Mouse (Mus musculus) right cerebral cortex, adult 18-20 months (tissue): ENCODE results near the gene 4921504E06Rik.

Experiments used
- DNase-seq: peaks from one replicate; pipeline ENCODE4 v3.0.0; 2022; ENCODE audit warnings: mixed read lengths

4921504E06Rik gene

DNA sequence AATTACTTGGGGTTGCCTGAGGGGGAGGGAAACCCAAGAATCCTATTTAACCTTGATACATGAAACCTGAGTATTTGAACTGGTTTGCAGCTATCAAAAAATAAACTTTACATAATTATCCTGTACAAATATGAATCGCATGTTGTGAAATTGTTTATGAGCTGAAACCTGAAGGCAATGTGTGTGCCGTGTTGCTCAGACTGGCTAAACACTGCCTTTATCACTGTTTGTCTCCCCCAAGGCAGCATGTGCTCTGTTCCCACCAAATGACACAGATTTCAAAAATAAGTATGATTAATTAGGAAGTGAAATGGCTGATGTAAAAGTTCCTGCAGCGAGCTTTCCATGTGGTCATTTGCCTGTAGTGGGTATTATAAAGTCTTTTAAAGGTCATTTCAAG is 63.5 kb downstream of the 4921504E06Rik start:
- no peak for DNase-seq

DNA sequence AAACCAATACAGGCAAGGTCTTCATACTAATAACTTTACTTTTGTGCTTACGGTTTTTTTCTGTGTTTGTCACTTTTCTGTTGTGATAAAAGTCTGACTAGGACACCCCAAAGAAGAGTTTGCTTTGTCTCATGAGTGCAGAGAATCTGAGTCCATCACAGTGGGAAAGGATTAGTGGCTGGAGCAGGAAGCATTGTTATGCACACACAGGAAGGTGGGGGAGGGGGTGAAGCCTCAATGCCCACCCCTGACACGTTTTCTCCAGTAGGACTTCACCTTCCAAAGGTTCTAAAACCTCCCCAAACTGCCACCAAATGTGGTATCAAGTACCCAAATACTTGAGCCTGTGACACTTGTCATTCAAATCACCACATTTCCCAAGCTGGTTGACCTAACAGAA is 91.8 kb downstream of the 4921504E06Rik start:
- DNase-seq: no peak

DNA sequence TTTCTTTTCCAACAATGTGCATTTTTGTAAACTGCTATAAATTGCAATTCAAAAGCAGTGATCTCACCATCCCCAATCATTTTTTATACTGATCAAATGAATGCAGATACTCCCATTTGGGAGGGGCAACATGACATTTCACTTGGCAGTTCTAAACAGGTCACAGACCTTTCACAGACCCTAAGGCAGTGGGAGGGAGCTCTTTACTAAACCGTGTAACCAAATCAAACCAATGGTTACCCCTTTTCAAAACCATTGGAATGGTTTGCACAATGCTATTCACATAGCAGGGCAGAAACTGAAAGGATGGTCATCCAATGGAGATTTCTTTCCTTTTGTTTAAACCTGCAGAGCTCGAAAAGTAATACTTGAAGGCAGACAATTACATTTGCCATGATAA is 94.9 kb downstream of the 4921504E06Rik start:
- no peak for DNase-seq

DNA sequence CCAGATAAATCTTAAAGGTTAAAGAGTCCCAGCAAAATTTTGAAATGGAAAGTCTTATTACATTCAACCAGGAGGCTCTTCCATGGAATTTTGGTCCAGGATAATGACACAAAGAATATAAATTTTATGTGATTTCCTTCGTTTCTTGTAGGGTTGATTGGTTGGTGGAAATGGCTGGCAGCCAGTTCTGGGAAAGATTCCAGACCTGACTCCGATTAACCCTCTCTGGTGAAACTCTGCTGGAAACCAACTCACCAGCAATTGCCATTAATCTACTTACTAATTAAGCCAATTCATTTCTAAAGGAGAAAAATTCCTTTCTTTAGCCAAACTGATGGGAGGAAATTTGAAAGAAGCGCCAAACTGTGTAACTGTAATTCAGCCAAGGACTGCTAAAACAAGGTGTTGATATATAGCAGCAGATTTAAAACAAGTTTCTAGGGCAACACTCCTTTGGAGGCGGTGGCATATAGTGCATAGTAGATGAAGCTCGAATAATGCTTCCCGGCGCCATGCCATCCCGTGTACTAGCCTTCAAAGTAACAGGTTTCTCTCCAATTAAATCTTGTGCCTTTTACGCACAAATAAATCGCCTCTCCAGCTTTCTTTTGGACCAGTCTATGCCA is 97.7 kb downstream of the 4921504E06Rik start:
- no peak for DNase-seq

- DNase-seq: no peak
Observed at GRCm38 (mm10) chr2:19455228-19455627, 98.5 kb downstream of the 4921504E06Rik start.

- DNase-seq: no peak
Observed at GRCm38 (mm10) chr2:19452531-19453055, 101.1 kb downstream of the 4921504E06Rik start.

DNA sequence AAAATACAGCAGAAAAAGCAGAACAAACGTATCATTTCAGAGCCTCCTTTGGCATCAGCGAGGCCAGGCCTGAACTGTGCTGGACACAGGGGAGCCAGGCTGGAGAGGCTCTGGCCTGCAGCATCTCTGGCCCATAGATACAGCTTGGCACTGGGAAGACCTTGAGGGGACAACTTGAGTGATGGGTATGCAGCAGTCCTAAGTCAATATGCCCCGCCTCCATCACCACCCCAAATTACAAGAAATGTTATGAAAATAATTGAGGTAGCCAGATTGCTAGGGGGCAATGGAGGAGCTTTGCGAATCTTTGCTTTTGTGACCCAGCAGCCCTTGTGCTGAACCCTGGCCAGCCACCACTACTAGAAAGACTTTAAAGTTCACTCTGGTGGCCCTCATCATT is 104.4 kb downstream of the 4921504E06Rik start:
- no peak for DNase-seq

- DNase-seq: no peak
Observed at GRCm38 (mm10) chr2:19448042-19448700, 105.5 kb downstream of the 4921504E06Rik start.

DNA sequence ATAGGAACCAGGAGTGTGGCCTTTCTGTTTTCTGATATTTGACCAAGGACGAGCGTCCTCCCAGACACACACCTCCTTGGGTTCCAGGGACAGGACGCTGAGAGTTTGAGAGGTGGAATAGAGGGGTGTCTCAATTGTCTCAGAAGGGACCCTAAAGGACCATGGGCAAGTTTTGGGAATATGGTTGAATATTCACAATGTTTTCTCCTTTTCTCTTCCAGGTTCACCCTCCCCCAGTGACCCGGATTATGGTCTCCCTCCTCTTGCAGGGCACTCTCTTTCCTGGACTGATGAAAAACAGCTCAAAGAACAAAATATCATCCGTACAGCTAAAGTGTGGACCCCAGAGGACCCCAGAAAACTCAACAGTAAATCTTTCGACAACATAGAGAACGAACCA is 107.0 kb downstream of the 4921504E06Rik start:
- DNase-seq: no peak

- DNase-seq: no peak
Observed at GRCm38 (mm10) chr2:19445871-19446501, 107.7 kb downstream of the 4921504E06Rik start.

- no peak for DNase-seq
Observed at GRCm38 (mm10) chr2:19444931-19445831, 108.5 kb downstream of the 4921504E06Rik start, which contains the start of gene Ptf1a. Gene Ptf1a (plus strand): TSS chr2:19445663.

DNA sequence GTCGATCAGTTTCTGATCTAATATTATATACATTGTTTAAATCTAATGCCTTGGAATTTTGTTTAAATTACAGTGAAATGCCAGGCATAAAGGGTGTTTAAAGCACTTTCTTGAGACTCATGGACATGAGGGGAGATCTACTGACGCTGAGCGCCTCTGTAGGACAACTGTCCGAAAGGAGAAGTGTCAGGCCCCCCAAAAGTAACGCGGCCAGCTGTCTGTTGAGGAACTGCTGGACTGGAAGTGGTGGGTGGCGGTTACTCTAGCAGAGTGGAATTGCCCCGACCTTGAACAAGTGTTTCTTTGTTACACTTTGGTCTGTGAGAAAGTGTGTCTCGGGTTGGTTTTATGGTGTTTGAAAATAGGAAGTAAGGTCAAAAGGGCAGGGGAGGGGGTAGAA is 109.4 kb downstream of the 4921504E06Rik start:
- no peak for DNase-seq

DNA sequence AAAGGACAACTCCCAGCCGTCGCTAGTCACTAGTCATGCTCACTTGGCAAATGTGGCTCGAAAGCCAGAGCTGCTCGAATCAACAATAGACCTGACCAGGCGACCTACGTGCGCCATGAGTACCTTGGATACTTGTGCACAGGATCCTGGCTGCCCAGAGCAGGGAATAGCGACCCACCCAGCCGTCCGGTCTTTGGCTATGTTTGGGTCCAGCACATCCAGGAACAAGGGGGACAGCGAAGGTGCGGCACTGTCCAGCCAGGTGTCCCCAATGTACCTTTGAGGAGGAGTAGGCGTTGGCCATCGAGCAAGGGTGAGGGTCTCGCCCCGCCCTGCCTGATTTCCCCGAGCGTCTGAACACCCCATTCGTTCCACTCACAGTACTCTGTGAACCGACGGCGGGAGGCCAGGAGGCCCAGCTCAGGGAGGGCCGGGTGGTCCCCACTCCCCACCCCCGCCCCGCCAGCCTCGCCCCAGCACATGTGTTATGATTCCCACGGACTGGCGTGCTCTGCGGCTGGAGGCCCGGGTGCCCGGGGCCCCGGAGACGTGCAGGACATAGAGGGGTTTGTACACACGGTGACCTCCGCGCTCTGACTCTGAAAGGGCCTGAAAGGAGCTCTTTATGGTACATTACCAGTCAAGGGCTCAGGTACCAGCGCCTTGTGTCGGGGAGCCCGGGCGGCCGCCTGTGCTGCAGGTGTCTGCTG is 121.9 kb downstream of the 4921504E06Rik start:
- no peak for DNase-seq

DNA sequence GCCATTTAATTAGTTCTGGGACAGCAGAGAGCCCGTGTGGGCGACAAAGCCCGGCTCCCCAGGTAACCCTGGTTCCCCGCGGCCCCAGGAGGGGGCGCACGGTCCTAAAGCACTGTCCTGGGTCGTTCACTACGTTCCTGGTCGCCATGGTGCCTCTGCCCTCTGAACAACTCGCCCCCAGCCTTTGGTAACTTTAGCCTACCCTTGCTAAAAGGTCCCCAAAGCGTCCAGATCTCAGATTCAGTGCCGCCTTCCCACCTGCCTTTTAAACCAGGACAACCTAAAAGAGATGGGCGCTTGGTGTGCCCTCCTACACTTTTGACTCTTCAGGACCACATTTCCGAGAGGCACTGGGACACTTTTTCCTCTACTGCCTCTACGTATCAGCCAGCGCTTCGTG is 122.5 kb downstream of the 4921504E06Rik start:
- DNase-seq: no peak

- DNase-seq: no peak
Observed at GRCm38 (mm10) chr2:19430746-19431145, 123.0 kb downstream of the 4921504E06Rik start.

DNA sequence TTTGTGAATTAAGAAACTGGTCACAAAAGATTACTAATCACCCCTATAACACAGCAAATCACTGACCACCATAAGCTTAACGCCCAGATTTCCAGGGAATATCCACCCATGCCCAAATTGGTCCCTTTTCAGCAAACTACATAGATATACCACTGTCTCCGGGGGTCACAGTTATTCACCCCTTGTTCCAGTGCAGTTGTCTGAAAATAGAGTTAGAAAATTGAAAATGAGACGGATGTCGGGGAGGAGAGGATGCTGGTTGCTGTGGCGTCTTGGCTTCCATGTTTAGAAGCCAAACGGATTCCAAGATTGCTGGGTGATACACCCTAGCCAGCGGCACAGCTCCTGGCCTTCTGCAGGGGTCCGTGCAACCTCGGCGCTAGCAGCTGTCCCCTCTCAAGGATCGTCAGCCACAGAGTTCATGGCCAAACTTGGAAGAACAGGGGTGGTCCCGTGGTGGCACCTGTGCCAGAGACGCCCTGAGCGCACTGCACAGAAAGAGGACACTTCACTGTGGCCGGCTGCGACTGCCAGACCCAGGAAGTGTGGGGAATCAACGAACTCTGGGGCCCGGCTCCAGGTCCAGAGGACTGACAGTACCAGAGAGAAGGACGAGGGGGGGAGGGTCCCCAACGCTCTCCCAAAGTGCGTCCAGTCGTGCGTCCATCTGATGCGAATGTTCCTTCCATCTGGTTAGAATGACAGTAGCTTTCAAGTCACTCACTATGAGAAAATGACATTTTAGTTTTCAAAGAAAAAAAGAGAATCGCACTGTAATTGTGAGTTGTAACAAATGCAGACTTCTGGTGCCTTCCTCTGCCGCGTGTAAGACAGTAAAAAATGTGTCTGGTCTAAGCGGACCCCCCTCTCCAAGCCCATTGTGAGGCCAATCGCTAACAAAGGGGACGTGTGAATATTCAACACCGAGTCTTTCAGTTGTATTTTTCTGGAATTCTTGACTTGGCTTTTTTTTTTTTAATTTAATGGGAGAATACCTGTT is 123.7 kb downstream of the 4921504E06Rik start:
- DNase-seq: no peak

GRCm38 (mm10) chr2:19429031-19429430 is 124.7 kb downstream of the 4921504E06Rik start:
- no peak for DNase-seq

DNA sequence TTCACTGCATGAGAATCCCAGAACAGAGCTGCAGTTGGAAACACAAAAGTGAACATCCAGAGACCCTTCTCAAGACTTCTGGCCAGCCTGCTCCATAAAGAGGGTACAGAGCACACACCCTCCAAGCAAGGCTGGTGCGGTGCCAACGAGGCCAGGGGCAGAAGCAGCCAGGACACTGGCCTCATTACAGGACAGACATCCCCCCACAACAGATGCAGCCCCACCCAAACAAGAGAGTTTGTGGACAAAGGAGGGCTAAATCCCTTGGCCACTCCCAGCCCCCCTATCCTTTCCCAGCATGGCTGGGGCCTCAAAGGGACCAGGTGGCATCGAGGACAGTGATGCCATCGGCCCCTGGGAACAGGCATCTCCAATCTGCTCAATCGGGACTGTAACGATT is 130.6 kb downstream of the 4921504E06Rik start:
- DNase-seq: no peak

DNA sequence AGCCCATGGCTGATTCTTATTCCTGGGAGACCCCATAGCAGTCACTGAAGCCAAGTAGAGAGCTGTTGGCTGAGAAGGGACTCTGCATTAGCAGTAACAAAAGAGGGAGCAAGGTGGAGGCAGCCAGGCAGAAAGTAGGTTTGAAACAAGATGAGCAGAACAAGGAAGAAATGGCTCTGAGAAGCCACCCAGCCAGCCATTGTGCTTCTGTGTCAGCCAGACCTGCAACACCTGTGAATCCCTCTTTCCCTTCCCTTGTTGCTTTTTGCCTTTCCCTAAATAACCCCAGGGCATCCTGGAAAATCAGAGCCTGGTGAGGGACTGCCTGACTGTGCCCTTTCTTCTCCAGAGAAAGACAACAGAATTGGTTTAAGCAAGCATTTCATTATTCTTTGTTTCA is 131.5 kb downstream of the 4921504E06Rik start:
- no peak for DNase-seq

- no peak for DNase-seq
Observed at GRCm38 (mm10) chr2:19419686-19420345, 133.9 kb downstream of the 4921504E06Rik start.
